Mouse (Mus musculus) forebrain, embryonic 13.5 days (tissue): ENCODE measurements around the gene Jarid2. TPM values are rescaled to one million over a fixed set of nuclear protein-coding genes. Genes with fewer than 3 reads are reported as not detected.

Experiments used
- ATAC-seq: fragments of 200-750 bp; cut with Nextera tagmentation; 2 replicates; pipeline ENCODE4 v1.8.0; 2017
- H3K27ac ChIP-seq: fragments of 300-500 bp; sonication (generic); 2 replicates; pipeline ENCODE4 v1.5.1; 2015; ENCODE audit warnings: inconsistent platforms, mild to moderate bottlenecking, moderate library complexity
- H3K27me3 ChIP-seq: fragments of 300-500 bp; sonication (generic); 2 replicates; pipeline ENCODE4 v1.6.1; 2015; ENCODE audit warnings: mild to moderate bottlenecking, inconsistent platforms
- H3K36me3 ChIP-seq: fragments of 300-500 bp; sonication (generic); 2 replicates; pipeline ENCODE4 v1.6.1; 2015; ENCODE audit warnings: mild to moderate bottlenecking, inconsistent platforms; ENCODE audit not compliant: poor library complexity, severe bottlenecking
- H3K4me1 ChIP-seq: fragments of 300-500 bp; sonication (generic); 2 replicates; pipeline ENCODE4 v1.6.1; 2015; ENCODE audit warnings: inconsistent platforms
- H3K4me2 ChIP-seq: fragments of 300-500 bp; sonication (generic); 2 replicates; pipeline ENCODE4 v1.6.1; 2015; ENCODE audit warnings: inconsistent platforms, mild to moderate bottlenecking, moderate library complexity
- H3K4me3 ChIP-seq: fragments of 300-500 bp; sonication (generic); 2 replicates; pipeline ENCODE4 v1.5.1; 2015; ENCODE audit warnings: mild to moderate bottlenecking, inconsistent platforms
- H3K9ac ChIP-seq: fragments of 300-500 bp; sonication (generic); 2 replicates; pipeline ENCODE4 v1.6.1; 2015; ENCODE audit warnings: mild to moderate bottlenecking, inconsistent platforms
- H3K9me3 ChIP-seq: fragments of 300-500 bp; sonication (generic); replicated peaks from 2 replicates; pipeline ENCODE4 v1.6.1; 2016; ENCODE audit warnings: inconsistent platforms
- WGBS: fragments of 180-500 bp; shearing (Covaris S2); methylation state at CpG from one replicate; pipeline ENCODE4 v1.1.7; 2015; 5-methylcytosine and 5-hydroxymethylcytosine counted together
- polyA plus RNA-seq: library from polyadenylated mRNA; unstranded; fragments of >200 nt; fragmentation: Nextera tagmentation; extraction: Ambion mirVana; gene quantifications from 2 replicates; pipeline ENCODE4 v1.2.1, GENCODE M21; 2015

Gene Jarid2
- polyA plus RNA-seq, 1 experiment from 2014 or later: 36.7 TPM

DNA sequence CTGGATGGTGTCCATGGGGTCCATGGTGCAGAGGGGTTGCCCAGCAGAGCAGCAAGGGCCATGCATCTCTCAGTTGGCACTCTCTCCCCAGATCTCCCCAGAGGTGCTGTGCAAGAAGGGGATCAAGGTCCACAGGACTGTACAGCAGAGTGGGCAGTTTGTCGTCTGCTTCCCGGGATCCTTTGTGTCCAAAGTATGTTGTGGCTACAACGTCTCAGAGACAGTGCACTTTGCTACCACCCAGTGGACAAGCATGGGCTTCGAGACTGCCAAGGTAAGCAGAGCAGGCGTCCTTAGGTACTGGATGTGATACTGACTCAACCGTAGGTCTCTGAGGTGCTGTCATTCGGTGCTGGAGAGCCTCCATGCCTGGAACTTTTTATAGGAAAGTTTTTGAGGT is 184.3 kb downstream of the Jarid2 start:
- H3K4me2 ChIP-seq: no peak overlapping the region
- peaks cover 89% of the 10 kb centered on the region for H3K36me3 ChIP-seq
- H3K9ac ChIP-seq: no peak overlapping the region
- peaks cover 14% of the 10 kb centered on the region for H3K4me1 ChIP-seq
- no peak overlapping the region for H3K4me3 ChIP-seq
- no peak overlapping the region for H3K27ac ChIP-seq
- H3K9me3 ChIP-seq: no peaks in the 10 kb centered on the region
- 61% methylated on average over 7 of the region's 7 CpGs for WGBS
- ATAC-seq: 0 out of 2 replicates have a peak, but pooled peaks have one; percentile 31
- H3K27me3 ChIP-seq: no peaks in the 10 kb centered on the region

DNA sequence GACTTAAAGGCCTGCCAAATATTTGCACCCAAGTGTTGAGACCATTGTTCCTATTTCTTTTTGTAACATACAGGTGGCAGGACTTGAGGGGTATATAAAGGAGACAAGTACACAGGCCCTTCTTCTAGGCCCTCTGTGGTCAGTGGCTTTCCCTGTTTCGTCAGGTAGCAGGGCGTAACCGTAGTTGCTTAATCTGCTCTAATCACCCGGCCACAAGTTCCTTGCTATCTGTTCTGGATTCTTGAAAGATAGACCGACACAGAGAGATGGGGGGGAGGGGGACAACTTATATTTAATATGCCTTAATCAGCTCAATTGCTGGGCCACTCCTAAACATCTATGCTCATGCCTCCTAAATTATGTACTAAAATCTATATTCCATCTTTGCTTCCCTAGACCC is 186.1 kb downstream of the Jarid2 start:
- Histone ChIP-seq H3K36me3 (peaks cover 95% of the 10 kb centered on the region), H3K4me1 (peaks cover 14% of the 10 kb centered on the region), H3K4me2 (no peak overlapping the region), H3K9ac (no peak overlapping the region), H3K4me3 (no peak overlapping the region), H3K27ac (no peak overlapping the region), H3K9me3 (no peaks in the 10 kb centered on the region), H3K27me3 (no peaks in the 10 kb centered on the region)
- WGBS: 92% methylated on average over 5 of the region's 5 CpGs
- ATAC-seq: no peak

DNA sequence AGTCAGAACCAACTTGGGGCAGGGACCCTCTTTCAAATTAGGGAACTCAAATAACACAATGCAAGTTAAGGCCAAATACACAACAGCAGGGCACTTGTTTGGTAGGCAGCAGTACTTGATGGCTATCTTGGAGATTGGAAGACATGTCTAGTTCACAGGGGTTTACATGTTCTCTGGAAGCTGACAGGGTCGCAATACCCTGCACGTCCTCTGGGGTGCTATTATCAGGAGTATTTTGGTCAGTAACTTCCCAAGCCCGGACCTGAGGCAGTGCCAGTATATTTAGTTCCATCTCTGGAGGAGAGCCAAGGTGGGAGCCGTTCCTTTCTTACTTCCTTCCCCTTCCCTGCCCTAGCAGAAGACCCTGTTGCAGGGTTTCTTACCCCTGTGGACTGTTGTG is 186.7 kb downstream of the Jarid2 start:
- no peaks in the 10 kb centered on the region for H3K9me3 ChIP-seq
- no peak overlapping the region for H3K9ac ChIP-seq
- peaks cover 95% of the 10 kb centered on the region for H3K36me3 ChIP-seq
- H3K27ac ChIP-seq: no peak overlapping the region
- 71% methylated on average over 4 of the region's 4 CpGs for WGBS
- no peaks in the 10 kb centered on the region for H3K27me3 ChIP-seq
- H3K4me1 ChIP-seq: peaks cover 14% of the 10 kb centered on the region
- no peak overlapping the region for H3K4me3 ChIP-seq
- no peak for ATAC-seq
- H3K4me2 ChIP-seq: no peak overlapping the region

DNA sequence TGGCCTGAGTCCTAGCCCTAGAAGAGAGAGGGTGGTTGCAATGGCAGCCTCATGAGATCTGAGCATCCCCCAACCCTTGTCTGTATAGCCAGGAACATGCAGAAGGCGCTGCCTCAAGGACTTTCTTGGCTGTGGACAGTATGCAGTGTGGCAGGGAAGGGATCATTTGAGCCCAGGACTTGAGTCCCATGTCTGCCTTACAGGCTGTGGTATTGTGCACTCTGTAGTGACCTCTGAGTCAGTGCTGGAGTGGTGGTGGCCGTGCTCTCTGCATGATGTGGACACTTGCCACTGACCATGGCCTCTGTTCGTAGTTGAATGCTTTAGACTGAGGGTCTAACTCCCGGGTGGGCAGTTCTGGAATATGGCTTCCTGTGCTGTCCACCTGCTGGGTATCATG is 187.9 kb downstream of the Jarid2 start:
- H3K36me3 ChIP-seq: peaks cover 97% of the 10 kb centered on the region
- 94% methylated on average over 4 of the region's 4 CpGs for WGBS

DNA sequence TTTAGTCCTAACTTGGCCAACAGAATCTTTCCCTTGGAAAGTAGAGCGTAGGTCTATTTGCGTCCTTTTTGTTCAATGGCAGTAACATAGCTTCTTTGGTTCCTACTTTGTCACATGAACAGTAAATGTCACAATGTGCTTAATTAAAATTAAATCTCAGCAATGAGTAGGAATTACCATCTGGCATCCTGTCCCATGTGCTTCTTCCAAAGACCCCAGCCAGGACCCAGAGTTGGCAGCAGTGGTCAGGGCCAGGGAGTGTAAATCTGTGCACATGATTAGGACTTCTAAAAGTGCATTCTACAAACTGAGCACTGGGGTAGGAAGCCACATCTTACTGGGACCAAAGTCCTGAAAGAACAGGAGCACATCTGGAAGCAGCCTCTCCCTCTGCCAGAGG is 189.0 kb downstream of the Jarid2 start:
- Histone ChIP-seq H3K4me3 (no peak overlapping the region), H3K9ac (no peak overlapping the region), H3K36me3 (peaks cover 100% of the 10 kb centered on the region), H3K27me3 (no peaks in the 10 kb centered on the region), H3K9me3 (no peaks in the 10 kb centered on the region), H3K4me2 (no peak overlapping the region), H3K4me1 (peaks cover 4% of the 10 kb centered on the region; the same call in 1 of the 2 replicates), H3K27ac (no peak overlapping the region)
- WGBS: 94% methylated on average over 2 of the region's 2 CpGs
- no peak for ATAC-seq

More for the DNA sequence above, 187.9 kb downstream of the Jarid2 start:
- H3K27ac ChIP-seq: no peak overlapping the region
- no peaks in the 10 kb centered on the region for H3K27me3 ChIP-seq
- no peaks in the 10 kb centered on the region for H3K9me3 ChIP-seq
- H3K4me1 ChIP-seq: peaks cover 10% of the 10 kb centered on the region
- no peak overlapping the region for H3K4me3 ChIP-seq
- ATAC-seq: no peak
- no peak overlapping the region for H3K4me2 ChIP-seq
- no peak overlapping the region for H3K9ac ChIP-seq

DNA sequence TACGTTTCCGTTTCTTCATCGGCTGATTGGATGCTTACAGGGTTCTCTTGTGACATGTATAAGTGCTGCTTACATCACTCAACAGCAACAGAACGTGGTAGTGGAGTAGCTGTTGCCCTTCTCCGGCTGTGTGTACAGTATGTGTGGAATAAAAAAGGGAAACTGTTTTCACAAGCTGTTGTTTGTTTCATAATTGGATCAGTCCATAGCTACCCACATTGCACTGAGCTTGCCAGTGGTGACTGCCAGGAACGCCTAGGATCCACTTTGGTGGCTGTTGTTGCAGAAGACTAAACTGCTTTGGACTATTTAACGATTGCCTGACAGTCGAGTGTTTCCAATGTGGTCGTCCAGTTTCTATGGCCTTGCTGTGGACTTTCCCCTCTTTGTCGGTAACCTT is 191.8 kb downstream of the Jarid2 start:
- 56% methylated on average over 10 of the region's 10 CpGs for WGBS
- ATAC-seq: peak; percentile 52; the same call in 1 of the 2 replicates
- no peak overlapping the region for H3K4me3 ChIP-seq

DNA sequence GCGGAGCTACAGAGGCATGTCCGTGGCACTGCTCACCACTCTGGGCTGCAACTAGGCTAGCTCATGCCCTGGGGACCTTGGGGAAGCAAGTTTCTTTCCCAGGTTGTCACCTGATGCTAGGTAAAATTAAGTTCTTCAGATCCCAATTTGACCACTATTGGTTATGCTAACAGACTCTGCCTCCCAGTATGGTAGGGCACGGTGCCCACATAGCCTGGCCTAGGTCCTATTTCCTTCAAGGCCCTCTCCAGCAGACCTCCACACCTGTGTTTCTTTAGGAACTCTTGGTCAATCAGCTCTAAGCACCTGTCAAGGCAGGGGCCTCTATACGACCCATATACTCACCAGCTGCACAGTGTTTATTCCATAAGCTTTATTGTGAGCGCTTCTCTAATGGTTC is 192.4 kb downstream of the Jarid2 start:
- peaks cover 91% of the 10 kb centered on the region for H3K36me3 ChIP-seq
- no peak overlapping the region for H3K4me2 ChIP-seq
- H3K9me3 ChIP-seq: no peaks in the 10 kb centered on the region
- no peak for ATAC-seq
- 93% methylated on average over 5 of the region's 5 CpGs for WGBS
- H3K9ac ChIP-seq: no peak overlapping the region
- H3K27ac ChIP-seq: no peak overlapping the region
- no peak overlapping the region for H3K4me3 ChIP-seq
- H3K27me3 ChIP-seq: no peaks in the 10 kb centered on the region
- H3K4me1 ChIP-seq: peaks cover 4% of the 10 kb centered on the region; the same call in 1 of the 2 replicates

More for the DNA sequence above, 191.8 kb downstream of the Jarid2 start:
- Histone ChIP-seq H3K27ac (no peak overlapping the region), H3K36me3 (peaks cover 97% of the 10 kb centered on the region), H3K9me3 (no peaks in the 10 kb centered on the region), H3K4me2 (no peak overlapping the region), H3K4me1 (peaks cover 4% of the 10 kb centered on the region; the same call in 1 of the 2 replicates), H3K9ac (no peak overlapping the region), H3K27me3 (no peaks in the 10 kb centered on the region)

DNA sequence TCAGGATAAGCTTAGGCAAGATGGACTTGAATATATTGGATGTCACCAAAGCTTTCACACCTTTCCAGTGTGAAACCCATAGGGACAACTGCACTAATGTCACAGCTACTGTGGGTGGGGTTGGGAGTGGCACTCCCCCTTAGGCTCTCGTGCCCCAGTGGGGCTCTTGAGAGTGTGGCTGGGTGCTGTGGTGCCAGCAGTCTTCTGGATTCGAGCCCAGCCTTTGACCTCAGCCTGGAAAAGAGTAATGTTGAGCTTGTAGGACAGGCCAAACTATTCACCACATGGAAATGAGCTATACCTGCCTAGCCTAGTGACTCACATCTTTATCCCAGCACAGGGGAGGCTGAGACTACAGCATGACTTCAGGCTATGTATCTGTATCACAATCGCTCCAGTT is 194.8 kb downstream of the Jarid2 start:
- WGBS: 92% methylated on average over 3 of the region's 3 CpGs
- Histone ChIP-seq H3K27ac (no peak overlapping the region), H3K4me1 (no peaks in the 10 kb centered on the region), H3K9ac (no peak overlapping the region), H3K4me2 (no peak overlapping the region), H3K27me3 (no peaks in the 10 kb centered on the region), H3K9me3 (no peaks in the 10 kb centered on the region), H3K4me3 (no peak overlapping the region), H3K36me3 (peaks cover 80% of the 10 kb centered on the region)
- no peak for ATAC-seq

DNA sequence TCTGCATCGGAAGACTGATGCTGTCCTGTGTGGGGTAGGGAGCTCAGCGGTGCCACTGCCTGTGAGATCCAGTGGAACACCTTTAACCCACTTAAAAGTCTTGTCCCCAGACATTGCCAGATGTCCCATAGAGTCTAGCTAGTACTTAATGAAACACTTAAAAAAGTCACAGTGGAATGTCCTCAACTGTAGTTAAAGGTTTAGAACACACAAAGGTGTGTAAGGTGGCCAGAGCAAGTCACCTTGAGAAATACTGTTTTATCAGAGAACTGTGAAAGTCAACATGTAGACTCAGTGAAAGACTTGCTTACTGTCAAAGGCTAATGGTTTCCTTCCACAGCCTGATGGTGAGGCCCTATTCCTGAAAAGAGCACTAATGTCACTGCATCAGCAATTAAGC is 195.9 kb downstream of the Jarid2 start:
- ATAC-seq: no peak
- H3K36me3 ChIP-seq: peaks cover 77% of the 10 kb centered on the region

DNA sequence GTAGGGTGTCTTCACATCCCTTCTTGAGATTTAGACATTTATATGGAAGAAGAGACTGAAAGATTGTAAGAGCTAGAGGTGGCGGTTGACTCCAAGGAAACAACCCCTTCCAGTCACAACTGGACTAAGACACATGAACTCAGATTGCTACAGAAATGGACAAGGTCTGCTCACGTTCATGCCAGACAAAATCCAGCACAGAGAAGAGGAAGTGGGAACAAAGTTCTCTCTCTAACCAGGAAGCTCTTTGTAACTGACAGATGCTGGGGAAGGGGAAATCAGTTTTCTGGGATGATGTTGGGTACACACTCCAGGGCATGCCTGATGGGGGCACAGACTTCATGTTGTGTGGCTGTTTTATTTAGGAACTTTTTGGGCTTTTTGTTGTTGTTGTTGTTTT is 197.0 kb downstream of the Jarid2 start:
- no peaks in the 10 kb centered on the region for H3K9me3 ChIP-seq
- H3K4me2 ChIP-seq: no peak overlapping the region
- H3K4me1 ChIP-seq: no peaks in the 10 kb centered on the region
- WGBS: 92% methylated on average over 2 of the region's 2 CpGs
- no peak for ATAC-seq
- H3K9ac ChIP-seq: no peak overlapping the region
- H3K4me3 ChIP-seq: no peak overlapping the region
- H3K36me3 ChIP-seq: peaks cover 69% of the 10 kb centered on the region
- no peaks in the 10 kb centered on the region for H3K27me3 ChIP-seq
- no peak overlapping the region for H3K27ac ChIP-seq

More for the DNA sequence above, 195.9 kb downstream of the Jarid2 start:
- Histone ChIP-seq H3K4me2 (no peak overlapping the region), H3K27me3 (no peaks in the 10 kb centered on the region), H3K9me3 (no peaks in the 10 kb centered on the region), H3K27ac (no peak overlapping the region), H3K4me3 (no peak overlapping the region), H3K9ac (no peak overlapping the region), H3K4me1 (no peaks in the 10 kb centered on the region)
- WGBS: 97% methylated on average over 2 of the region's 2 CpGs

DNA sequence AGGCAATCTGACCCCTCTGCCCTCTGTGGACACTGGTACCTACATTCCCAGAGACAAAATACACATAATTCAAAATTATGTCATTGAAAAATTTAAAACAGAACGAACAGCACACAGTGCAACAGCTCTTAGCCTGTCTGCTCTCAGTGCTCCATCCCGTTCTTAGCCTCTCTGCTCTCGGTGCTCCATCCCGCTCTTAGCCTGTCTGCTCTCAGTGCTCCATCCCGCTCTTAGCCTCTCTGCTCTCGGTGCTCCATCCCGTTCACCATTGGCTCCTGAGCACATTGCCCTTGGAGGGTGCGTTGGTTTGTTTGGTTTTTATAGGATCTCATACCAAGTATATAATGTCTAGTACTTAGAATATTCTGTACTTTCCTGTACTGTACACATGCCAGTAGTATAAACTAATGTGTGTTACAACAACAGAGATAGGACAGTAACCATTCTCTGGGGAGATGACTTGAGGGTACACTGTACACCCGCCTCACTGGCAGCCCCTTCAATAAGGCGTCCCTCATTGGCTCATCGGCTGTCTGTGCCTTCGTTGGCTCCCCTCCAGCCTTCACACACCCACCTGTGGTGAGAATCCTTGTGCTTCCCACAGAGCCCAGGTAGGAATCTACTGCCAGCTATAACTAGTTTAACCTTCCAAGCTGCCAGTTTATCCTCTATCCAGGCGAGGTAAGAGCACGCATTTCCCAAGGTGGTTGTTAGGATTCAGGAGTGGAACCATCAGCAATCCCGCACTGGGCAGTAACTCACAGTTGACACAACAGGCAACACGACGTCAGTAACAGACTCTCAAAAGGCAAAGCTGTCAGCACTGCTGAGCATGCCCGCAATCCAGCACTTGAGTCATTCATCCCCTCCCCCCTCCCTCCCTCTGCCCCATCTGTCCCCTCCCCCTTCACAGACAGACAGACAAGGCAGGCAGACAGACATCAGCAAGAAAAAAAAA is 203.3 kb downstream of the Jarid2 start:
- no peak overlapping the region for H3K27ac ChIP-seq
- no peaks in the 10 kb centered on the region for H3K27me3 ChIP-seq
- no peak overlapping the region for H3K4me3 ChIP-seq
- ATAC-seq: peak; percentile 27; the same call in 1 of the 2 replicates
- no peaks in the 10 kb centered on the region for H3K9me3 ChIP-seq
- no peak overlapping the region for H3K4me2 ChIP-seq
- H3K9ac ChIP-seq: no peak overlapping the region
- WGBS: 70% methylated on average over 18 of the region's 18 CpGs
- peaks cover 19% of the 10 kb centered on the region for H3K4me1 ChIP-seq
- H3K36me3 ChIP-seq: peaks cover 16% of the 10 kb centered on the region

DNA sequence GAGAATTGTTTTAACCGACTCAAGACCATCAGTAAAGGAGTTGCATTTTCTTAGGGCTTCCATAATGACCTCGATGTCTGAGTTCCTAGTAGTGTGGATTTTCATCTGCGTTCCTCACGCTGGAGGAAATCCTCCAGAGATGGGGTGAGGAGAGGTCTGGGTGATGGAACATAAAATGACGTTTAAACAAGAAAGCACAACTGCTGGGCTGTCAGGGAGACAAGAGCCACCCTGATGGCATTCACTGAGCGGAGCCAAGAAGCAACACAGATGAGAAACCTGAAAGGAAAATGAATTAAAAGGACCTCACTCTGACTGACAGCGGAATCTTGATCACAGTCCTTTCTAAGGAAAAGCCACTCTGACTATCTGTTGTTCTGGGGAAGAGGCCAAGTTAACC is 204.3 kb downstream of the Jarid2 start:
- Histone ChIP-seq H3K4me2 (no peak overlapping the region), H3K36me3 (peaks cover 12% of the 10 kb centered on the region; the same call in 1 of the 2 replicates), H3K9me3 (no peaks in the 10 kb centered on the region), H3K9ac (no peak overlapping the region), H3K27ac (0 out of 2 replicates have a peak overlapping the region, but pooled peaks have one; percentile 6), H3K4me3 (no peak overlapping the region), H3K4me1 (peaks cover 19% of the 10 kb centered on the region), H3K27me3 (no peaks in the 10 kb centered on the region)
- ATAC-seq: no peak
- WGBS: 48% methylated on average over 7 of the region's 7 CpGs
